Mouse (Mus musculus): ENCODE data around the gene Vmn1r52.
"Not testable (repeated sequence)": the region's sequence is repeated elsewhere in the genome, so short reads cannot be mapped to it uniquely, and the experiment has no call there.

Vmn1r52 gene

GRCm38 (mm10) chr6:90174508-90174907, at the start of gene Vmn1r52:
TSS of gene Vmn1r52 (plus strand) at chr6:90174808.
- DNase-seq, result no peak

GRCm38 (mm10) chr6:90160139-90160538, 14.5 kb upstream of the Vmn1r52 start:
- no peak for DNase-seq

GRCm38 (mm10) chr6:90202493-90202892, 27.9 kb downstream of the Vmn1r52 start, which contains the start of gene V1ra8:
TSS of gene V1ra8 (plus strand) at chr6:90202793.
- not testable (repeated sequence) for DNase-seq

GRCm38 (mm10) chr6:90224338-90224737, 49.7 kb downstream of the Vmn1r52 start, which contains the start of gene Vmn1r53:
TSS of gene Vmn1r53 (minus strand) at chr6:90224438.
- DNase-seq, result no peak
